Mouse (Mus musculus) forebrain, embryonic 13.5 days (tissue): ENCODE data around the gene Ttc39a. TPM values are rescaled to one million over a fixed set of nuclear protein-coding genes. Genes with fewer than 3 reads are reported as not detected.

Source experiments
- ATAC-seq: fragments of 200-750 bp; cut with Nextera tagmentation; 2 replicates; pipeline ENCODE4 v1.8.0; 2017
- H3K27ac ChIP-seq: fragments of 300-500 bp; sonication (generic); 2 replicates; pipeline ENCODE4 v1.5.1; 2015; ENCODE audit warnings: inconsistent platforms, mild to moderate bottlenecking, moderate library complexity
- H3K27me3 ChIP-seq: fragments of 300-500 bp; sonication (generic); 2 replicates; pipeline ENCODE4 v1.6.1; 2015; ENCODE audit warnings: mild to moderate bottlenecking, inconsistent platforms
- H3K36me3 ChIP-seq: fragments of 300-500 bp; sonication (generic); 2 replicates; pipeline ENCODE4 v1.6.1; 2015; ENCODE audit warnings: mild to moderate bottlenecking, inconsistent platforms; ENCODE audit not compliant: poor library complexity, severe bottlenecking
- H3K4me1 ChIP-seq: fragments of 300-500 bp; sonication (generic); 2 replicates; pipeline ENCODE4 v1.6.1; 2015; ENCODE audit warnings: inconsistent platforms
- H3K4me2 ChIP-seq: fragments of 300-500 bp; sonication (generic); 2 replicates; pipeline ENCODE4 v1.6.1; 2015; ENCODE audit warnings: inconsistent platforms, mild to moderate bottlenecking, moderate library complexity
- H3K4me3 ChIP-seq: fragments of 300-500 bp; sonication (generic); 2 replicates; pipeline ENCODE4 v1.5.1; 2015; ENCODE audit warnings: mild to moderate bottlenecking, inconsistent platforms
- H3K9ac ChIP-seq: fragments of 300-500 bp; sonication (generic); 2 replicates; pipeline ENCODE4 v1.6.1; 2015; ENCODE audit warnings: mild to moderate bottlenecking, inconsistent platforms
- H3K9me3 ChIP-seq: fragments of 300-500 bp; sonication (generic); replicated peaks from 2 replicates; pipeline ENCODE4 v1.6.1; 2016; ENCODE audit warnings: inconsistent platforms
- WGBS: fragments of 180-500 bp; shearing (Covaris S2); methylation state at CpG from one replicate; pipeline ENCODE4 v1.1.7; 2015; 5-methylcytosine and 5-hydroxymethylcytosine counted together
- polyA plus RNA-seq: library from polyadenylated mRNA; unstranded; fragments of >200 nt; fragmentation: Nextera tagmentation; extraction: Ambion mirVana; gene quantifications from 2 replicates; pipeline ENCODE4 v1.2.1, GENCODE M21; 2015

Ttc39a gene
- polyA plus RNA-seq, 1 experiment from 2014 or later = 1.0 TPM

- Histone ChIP-seq H3K9ac (no peak overlapping the region), H3K36me3 (no peaks in the 10 kb centered on the region), H3K27ac (no peak overlapping the region), H3K4me3 (no peak overlapping the region), H3K27me3 (no peaks in the 10 kb centered on the region), H3K4me1 (no peaks in the 10 kb centered on the region; the same call in 1 of the 2 replicates), H3K9me3 (no peaks in the 10 kb centered on the region), H3K4me2 (no peak overlapping the region)
- 77% methylated on average over 6 of the region's 6 CpGs for WGBS
- no peak for ATAC-seq
These were observed 16.0 kb downstream of the Ttc39a start for GRCm38 (mm10) chr4:109422436-109422835.

GRCm38 (mm10) chr4:109423438-109423837 is 17.0 kb downstream of the Ttc39a start:
- Histone ChIP-seq H3K9me3 (no peaks in the 10 kb centered on the region), H3K9ac (no peak overlapping the region), H3K4me1 (no peaks in the 10 kb centered on the region; the same call in 1 of the 2 replicates), H3K4me3 (no peak overlapping the region), H3K27me3 (no peaks in the 10 kb centered on the region), H3K36me3 (no peaks in the 10 kb centered on the region), H3K4me2 (no peak overlapping the region), H3K27ac (no peak overlapping the region)
- 85% methylated on average over 2 of the region's 2 CpGs for WGBS
- ATAC-seq = no peak

GRCm38 (mm10) chr4:109427058-109427457 is 20.6 kb downstream of the Ttc39a start:
- no peaks in the 10 kb centered on the region for H3K36me3 ChIP-seq
- 93% methylated on average over 1 of the region's 1 CpGs for WGBS
- no peaks in the 10 kb centered on the region for H3K9me3 ChIP-seq
- no peaks in the 10 kb centered on the region for H3K27me3 ChIP-seq
- no peak overlapping the region for H3K27ac ChIP-seq
- no peak for ATAC-seq
- H3K9ac ChIP-seq = no peak overlapping the region
- no peak overlapping the region for H3K4me2 ChIP-seq
- no peak overlapping the region for H3K4me3 ChIP-seq
- H3K4me1 ChIP-seq = peaks cover 1% of the 10 kb centered on the region; the same call in 1 of the 2 replicates

- no peak for ATAC-seq
- H3K9ac ChIP-seq = no peak overlapping the region
- H3K27ac ChIP-seq = no peak overlapping the region
- no peaks in the 10 kb centered on the region for H3K9me3 ChIP-seq
- no peaks in the 10 kb centered on the region for H3K27me3 ChIP-seq
- no peaks in the 10 kb centered on the region for H3K36me3 ChIP-seq
- no peak overlapping the region for H3K4me3 ChIP-seq
- H3K4me1 ChIP-seq = peaks cover 9% of the 10 kb centered on the region; the same call in 1 of the 2 replicates
- WGBS = 96% methylated on average over 7 of the region's 7 CpGs
- no peak overlapping the region for H3K4me2 ChIP-seq
These were observed 23.8 kb downstream of the Ttc39a start for GRCm38 (mm10) chr4:109430250-109430649.

- H3K4me2 ChIP-seq = no peak overlapping the region
- peak; percentile 52; the same call in 1 of the 2 replicates for ATAC-seq
- H3K27ac ChIP-seq = no peak overlapping the region
- no peaks in the 10 kb centered on the region for H3K9me3 ChIP-seq
- peaks cover 9% of the 10 kb centered on the region; the same call in 1 of the 2 replicates for H3K4me1 ChIP-seq
- no peaks in the 10 kb centered on the region for H3K36me3 ChIP-seq
- WGBS = 60% methylated on average over 13 of the region's 13 CpGs
- H3K4me3 ChIP-seq = no peak overlapping the region
- no peak overlapping the region for H3K9ac ChIP-seq
- H3K27me3 ChIP-seq = no peaks in the 10 kb centered on the region
These were observed 24.4 kb downstream of the Ttc39a start for GRCm38 (mm10) chr4:109430854-109431253.

GRCm38 (mm10) chr4:109432668-109433375 is 26.4 kb downstream of the Ttc39a start:
- Histone ChIP-seq H3K9ac (no peak overlapping the region), H3K36me3 (no peaks in the 10 kb centered on the region), H3K27me3 (no peaks in the 10 kb centered on the region), H3K9me3 (no peaks in the 10 kb centered on the region), H3K27ac (no peak overlapping the region), H3K4me2 (no peak overlapping the region), H3K4me1 (peaks cover 9% of the 10 kb centered on the region; the same call in 1 of the 2 replicates), H3K4me3 (no peak overlapping the region)
- no peak for ATAC-seq
- 79% methylated on average over 16 of the region's 16 CpGs for WGBS

GRCm38 (mm10) chr4:109433641-109434040 is 27.2 kb downstream of the Ttc39a start:
- H3K9ac ChIP-seq = no peak overlapping the region
- no peak for ATAC-seq
- WGBS = 75% methylated on average over 6 of the region's 6 CpGs
- H3K4me1 ChIP-seq = peaks cover 9% of the 10 kb centered on the region; the same call in 1 of the 2 replicates
- no peaks in the 10 kb centered on the region for H3K27me3 ChIP-seq
- H3K4me2 ChIP-seq = no peak overlapping the region
- no peak overlapping the region for H3K4me3 ChIP-seq
- H3K9me3 ChIP-seq = no peaks in the 10 kb centered on the region
- no peak overlapping the region for H3K27ac ChIP-seq
- H3K36me3 ChIP-seq = no peaks in the 10 kb centered on the region

GRCm38 (mm10) chr4:109434256-109434655 is 27.8 kb downstream of the Ttc39a start:
- H3K4me3 ChIP-seq = no peak overlapping the region
- no peaks in the 10 kb centered on the region for H3K27me3 ChIP-seq
- H3K27ac ChIP-seq = no peak overlapping the region
- ATAC-seq = no peak
- no peak overlapping the region for H3K4me2 ChIP-seq
- H3K36me3 ChIP-seq = no peaks in the 10 kb centered on the region
- no peak overlapping the region for H3K9ac ChIP-seq
- peaks cover 9% of the 10 kb centered on the region; the same call in 1 of the 2 replicates for H3K4me1 ChIP-seq
- 86% methylated on average over 1 of the region's 1 CpGs for WGBS
- H3K9me3 ChIP-seq = no peaks in the 10 kb centered on the region

GRCm38 (mm10) chr4:109437913-109438878 is 31.8 kb downstream of the Ttc39a start:
- peak; percentile 75 for ATAC-seq
- Histone ChIP-seq H3K4me3 (no peak overlapping the region), H3K4me1 (no peaks in the 10 kb centered on the region), H3K27ac (no peak overlapping the region), H3K9me3 (no peaks in the 10 kb centered on the region), H3K9ac (no peak overlapping the region), H3K27me3 (no peaks in the 10 kb centered on the region), H3K4me2 (no peak overlapping the region), H3K36me3 (no peaks in the 10 kb centered on the region)
- WGBS = 55% methylated on average over 9 of the region's 9 CpGs

- Histone ChIP-seq H3K9ac (no peak overlapping the region), H3K27me3 (no peaks in the 10 kb centered on the region), H3K4me1 (no peaks in the 10 kb centered on the region), H3K27ac (no peak overlapping the region), H3K9me3 (no peaks in the 10 kb centered on the region), H3K36me3 (no peaks in the 10 kb centered on the region), H3K4me2 (no peak overlapping the region), H3K4me3 (no peak overlapping the region)
- 78% methylated on average over 8 of the region's 8 CpGs for WGBS
- ATAC-seq = no peak
These were observed 32.7 kb downstream of the Ttc39a start for GRCm38 (mm10) chr4:109439101-109439500.

GRCm38 (mm10) chr4:109439825-109440248 is 33.4 kb downstream of the Ttc39a start:
- H3K4me1 ChIP-seq = peaks cover 1% of the 10 kb centered on the region
- no peak overlapping the region for H3K27ac ChIP-seq
- H3K9me3 ChIP-seq = no peaks in the 10 kb centered on the region
- ATAC-seq = no peak
- H3K36me3 ChIP-seq = no peaks in the 10 kb centered on the region
- no peak overlapping the region for H3K4me2 ChIP-seq
- no peaks in the 10 kb centered on the region for H3K27me3 ChIP-seq
- H3K9ac ChIP-seq = no peak overlapping the region
- no peak overlapping the region for H3K4me3 ChIP-seq
- 83% methylated on average over 3 of the region's 3 CpGs for WGBS

GRCm38 (mm10) chr4:109440381-109440780 is 34.0 kb downstream of the Ttc39a start:
- Histone ChIP-seq H3K4me3 (no peak overlapping the region), H3K9ac (no peak overlapping the region)
- WGBS = 95% methylated on average over 5 of the region's 5 CpGs

More at GRCm38 (mm10) chr4:109440381-109440780, 34.0 kb downstream of the Ttc39a start:
- H3K9me3 ChIP-seq = no peaks in the 10 kb centered on the region
- no peak overlapping the region for H3K4me2 ChIP-seq
- no peak overlapping the region for H3K27ac ChIP-seq
- peaks cover 7% of the 10 kb centered on the region for H3K4me1 ChIP-seq
- H3K36me3 ChIP-seq = no peaks in the 10 kb centered on the region
- ATAC-seq = no peak
- no peaks in the 10 kb centered on the region for H3K27me3 ChIP-seq
